Mouse (Mus musculus) ZHBTc4 (cell line): ENCODE results near the gene Ak1.

Experiments used
- DNase-seq: peaks from one replicate; pipeline ENCODE4 v3.0.0-alpha.2; 2011; ENCODE audit warnings: low read depth, low spot score

The Ak1 gene

GRCm38 (mm10) chr2:32683701-32684100 lies 62.1 kb downstream of the Ak1 start:
- no peak for DNase-seq
